Mouse (Mus musculus) E14TG2a.4 (cell line): ENCODE results near the gene Tbc1d9b.

ENCODE experiments used
- CTCF ChIP-seq: conservative IDR thresholded peaks from 2 replicates; pipeline ENCODE4 v1.5.1; 2014; ENCODE audit warnings: low read length
- POU5F1 ChIP-seq: IDR thresholded peaks from 2 replicates; pipeline ENCODE4 v1.6.1; 2014; ENCODE audit warnings: low read length, borderline replicate concordance

DNA sequence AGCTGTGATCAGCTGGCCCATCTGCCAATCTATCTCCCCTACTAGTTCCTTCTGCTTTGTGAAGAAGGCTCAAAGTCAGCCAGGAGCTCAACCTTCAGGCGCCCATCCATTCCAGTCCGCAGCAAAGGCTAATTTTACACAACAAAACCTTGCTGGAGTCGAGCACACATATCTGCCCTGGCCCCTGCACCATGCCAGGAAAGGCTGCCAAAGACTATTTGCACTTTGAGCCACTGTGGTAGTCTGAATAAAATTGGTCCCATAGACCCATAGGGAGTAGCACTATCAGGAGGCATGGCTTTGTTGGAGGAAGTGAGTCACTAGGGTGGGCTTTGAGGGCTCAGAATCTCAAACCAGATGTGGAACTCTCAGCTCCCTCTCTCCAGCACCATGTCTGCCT, 74.2 kb downstream of the Tbc1d9b start:
- TF ChIP-seq CTCF (no peak), POU5F1 (no peak)
